Mouse (Mus musculus) midbrain, embryonic 15.5 days (tissue): ENCODE measurements at regions not wholly inside any gene's neighbourhood (a gene's known extent, or its start where the extent isn't known, plus 50 kb on each side); places are given as distances from the start of the nearest gene placed in this dataset.
A peak's percentile ranks its signal among the peaks of the same experiment; 100 is the strongest.

Experiments used
- ATAC-seq: fragments of 200-750 bp; cut with Nextera tagmentation; replicated peaks from 2 replicates; pipeline ENCODE4 v1.8.0; 2017; ENCODE audit warnings: moderate TSS enrichment
- H3K27ac ChIP-seq: fragments of 300-500 bp; sonication (generic); 2 replicates; pipeline ENCODE4 v1.5.1; 2015; ENCODE audit warnings: mild to moderate bottlenecking, inconsistent platforms
- H3K27me3 ChIP-seq: fragments of 300-500 bp; sonication (generic); replicated peaks from 2 replicates; pipeline ENCODE4 v1.6.1; 2015; ENCODE audit warnings: inconsistent platforms
- H3K36me3 ChIP-seq: fragments of 300-500 bp; sonication (generic); replicated peaks from 2 replicates; pipeline ENCODE4 v1.6.1; 2015; ENCODE audit warnings: inconsistent platforms
- H3K4me1 ChIP-seq: fragments of 300-500 bp; sonication (generic); 2 replicates; pipeline ENCODE4 v1.6.1; 2015; ENCODE audit warnings: inconsistent platforms
- H3K4me2 ChIP-seq: fragments of 300-500 bp; sonication (generic); 2 replicates; pipeline ENCODE4 v1.6.1; 2015; ENCODE audit warnings: inconsistent platforms, mild to moderate bottlenecking, moderate library complexity
- H3K4me3 ChIP-seq: fragments of 300-500 bp; sonication (generic); 2 replicates; pipeline ENCODE4 v1.5.1; 2015; ENCODE audit warnings: mild to moderate bottlenecking, inconsistent platforms
- H3K9ac ChIP-seq: fragments of 300-500 bp; sonication (generic); 2 replicates; pipeline ENCODE4 v1.6.1; 2015; ENCODE audit warnings: mild to moderate bottlenecking, inconsistent platforms
- H3K9me3 ChIP-seq: fragments of 300-500 bp; sonication (generic); 2 replicates; pipeline ENCODE4 v1.6.1; 2016; ENCODE audit warnings: inconsistent platforms
- WGBS: fragments of 180-500 bp; shearing (Covaris S2); methylation state at CpG from one replicate; pipeline ENCODE4 v1.1.7; 2015; ENCODE audit warnings: mixed read lengths; 5-methylcytosine and 5-hydroxymethylcytosine counted together

- H3K4me2 ChIP-seq = peak overlapping the region; percentile 33
- no peak overlapping the region for H3K9ac ChIP-seq
- peak overlapping the region; percentile 77 for H3K27ac ChIP-seq
- no peaks in the 10 kb centered on the region for H3K9me3 ChIP-seq
- WGBS = 43% methylated on average over 10 of the region's 10 CpGs
- no peaks in the 10 kb centered on the region for H3K27me3 ChIP-seq
- H3K4me3 ChIP-seq = 0 out of 2 replicates have a peak overlapping the region, but pooled peaks have one; percentile 6
- peak; percentile 87 for ATAC-seq
- H3K4me1 ChIP-seq = peaks cover 24% of the 10 kb centered on the region
- H3K36me3 ChIP-seq = no peaks in the 10 kb centered on the region
Measured at GRCm38 (mm10) chr4:153321085-153321484, 161.5 kb downstream of the Ajap1 start.

- H3K27me3 ChIP-seq = no peaks in the 10 kb centered on the region
- peak; percentile 77 for ATAC-seq
- H3K27ac ChIP-seq = peak overlapping the region; percentile 77
- no peaks in the 10 kb centered on the region for H3K36me3 ChIP-seq
- peaks cover 24% of the 10 kb centered on the region for H3K4me1 ChIP-seq
- H3K9ac ChIP-seq = no peak overlapping the region
- 33% methylated on average over 9 of the region's 9 CpGs for WGBS
- H3K4me3 ChIP-seq = peak overlapping the region; percentile 6; the same call in 1 of the 2 replicates
- no peaks in the 10 kb centered on the region for H3K9me3 ChIP-seq
- peak overlapping the region; percentile 33 for H3K4me2 ChIP-seq
Measured at GRCm38 (mm10) chr4:153320602-153321001, 162.0 kb downstream of the Ajap1 start.

- Histone ChIP-seq H3K9me3 (no peaks in the 10 kb centered on the region), H3K27ac (0 out of 2 replicates have a peak overlapping the region, but pooled peaks have one; percentile 4), H3K9ac (no peak overlapping the region), H3K27me3 (no peaks in the 10 kb centered on the region), H3K4me3 (no peak overlapping the region), H3K4me1 (peaks cover 20% of the 10 kb centered on the region), H3K4me2 (no peak overlapping the region), H3K36me3 (no peaks in the 10 kb centered on the region)
- 62% methylated on average over 16 of the region's 16 CpGs for WGBS
- no peak for ATAC-seq
Measured at GRCm38 (mm10) chr4:153316964-153317724, 165.5 kb downstream of the Ajap1 start.

GRCm38 (mm10) chr4:153316519-153316918 lies 166.1 kb downstream of the Ajap1 start:
- H3K4me3 ChIP-seq = no peak overlapping the region
- no peak for ATAC-seq
- H3K27ac ChIP-seq = 0 out of 2 replicates have a peak overlapping the region, but pooled peaks have one; percentile 4
- H3K4me2 ChIP-seq = no peak overlapping the region
- 79% methylated on average over 4 of the region's 4 CpGs for WGBS
- peaks cover 18% of the 10 kb centered on the region for H3K4me1 ChIP-seq
- no peaks in the 10 kb centered on the region for H3K27me3 ChIP-seq
- no peaks in the 10 kb centered on the region for H3K36me3 ChIP-seq
- H3K9me3 ChIP-seq = no peaks in the 10 kb centered on the region
- H3K9ac ChIP-seq = no peak overlapping the region

GRCm38 (mm10) chr4:153313961-153314360 lies 168.7 kb downstream of the Ajap1 start:
- no peaks in the 10 kb centered on the region for H3K27me3 ChIP-seq
- ATAC-seq = no peak
- H3K9ac ChIP-seq = no peak overlapping the region
- H3K4me2 ChIP-seq = no peak overlapping the region
- H3K36me3 ChIP-seq = no peaks in the 10 kb centered on the region
- H3K27ac ChIP-seq = no peak overlapping the region
- H3K9me3 ChIP-seq = no peaks in the 10 kb centered on the region
- H3K4me1 ChIP-seq = peaks cover 6% of the 10 kb centered on the region
- 91% methylated on average over 12 of the region's 12 CpGs for WGBS
- no peak overlapping the region for H3K4me3 ChIP-seq

GRCm38 (mm10) chr4:153311574-153311973 lies 171.0 kb downstream of the Ajap1 start:
- Histone ChIP-seq H3K9ac (no peak overlapping the region), H3K9me3 (no peaks in the 10 kb centered on the region), H3K27ac (no peak overlapping the region), H3K4me2 (no peak overlapping the region), H3K36me3 (no peaks in the 10 kb centered on the region), H3K27me3 (no peaks in the 10 kb centered on the region), H3K4me1 (peaks cover 1% of the 10 kb centered on the region), H3K4me3 (no peak overlapping the region)
- 67% methylated on average over 5 of the region's 5 CpGs for WGBS
- ATAC-seq = no peak

GRCm38 (mm10) chr4:153310641-153311040 lies 172.0 kb downstream of the Ajap1 start:
- no peak for ATAC-seq
- no peaks in the 10 kb centered on the region for H3K4me1 ChIP-seq
- no peak overlapping the region for H3K9ac ChIP-seq
- no peaks in the 10 kb centered on the region for H3K36me3 ChIP-seq
- H3K4me2 ChIP-seq = no peak overlapping the region
- H3K9me3 ChIP-seq = no peaks in the 10 kb centered on the region
- WGBS = 67% methylated on average over 2 of the region's 2 CpGs
- no peaks in the 10 kb centered on the region for H3K27me3 ChIP-seq
- no peak overlapping the region for H3K4me3 ChIP-seq
- H3K27ac ChIP-seq = no peak overlapping the region

GRCm38 (mm10) chr4:153303521-153303920 lies 179.1 kb downstream of the Ajap1 start:
- no peak for ATAC-seq
- no peak overlapping the region for H3K4me2 ChIP-seq
- H3K27me3 ChIP-seq = no peaks in the 10 kb centered on the region
- 61% methylated on average over 5 of the region's 5 CpGs for WGBS
- no peaks in the 10 kb centered on the region for H3K36me3 ChIP-seq
- no peaks in the 10 kb centered on the region for H3K4me1 ChIP-seq
- H3K27ac ChIP-seq = no peak overlapping the region
- no peak overlapping the region for H3K9ac ChIP-seq
- no peak overlapping the region for H3K4me3 ChIP-seq
- H3K9me3 ChIP-seq = no peaks in the 10 kb centered on the region

GRCm38 (mm10) chr4:153302855-153303254 lies 179.8 kb downstream of the Ajap1 start:
- no peaks in the 10 kb centered on the region for H3K36me3 ChIP-seq
- no peak overlapping the region for H3K4me2 ChIP-seq
- no peaks in the 10 kb centered on the region for H3K4me1 ChIP-seq
- 89% methylated on average over 4 of the region's 4 CpGs for WGBS
- no peaks in the 10 kb centered on the region for H3K9me3 ChIP-seq
- H3K27ac ChIP-seq = no peak overlapping the region
- H3K4me3 ChIP-seq = no peak overlapping the region
- no peak overlapping the region for H3K9ac ChIP-seq
- no peak for ATAC-seq
- H3K27me3 ChIP-seq = no peaks in the 10 kb centered on the region

- no peak overlapping the region for H3K9ac ChIP-seq
- H3K9me3 ChIP-seq = no peaks in the 10 kb centered on the region
- H3K27me3 ChIP-seq = no peaks in the 10 kb centered on the region
- no peak for ATAC-seq
- no peak overlapping the region for H3K4me2 ChIP-seq
- H3K36me3 ChIP-seq = no peaks in the 10 kb centered on the region
- 94% methylated on average over 5 of the region's 5 CpGs for WGBS
- H3K27ac ChIP-seq = no peak overlapping the region
- no peak overlapping the region for H3K4me3 ChIP-seq
- 0 out of 2 replicates have a peak, but pooled peaks cover 5% of the 10 kb centered on the region for H3K4me1 ChIP-seq
Measured at GRCm38 (mm10) chr4:153298277-153298676, 184.3 kb downstream of the Ajap1 start.

GRCm38 (mm10) chr4:153294828-153295227 lies 187.8 kb downstream of the Ajap1 start:
- Histone ChIP-seq H3K27ac (no peak overlapping the region), H3K36me3 (no peaks in the 10 kb centered on the region), H3K4me1 (peaks cover 20% of the 10 kb centered on the region), H3K4me3 (no peak overlapping the region), H3K4me2 (no peak overlapping the region), H3K9me3 (no peaks in the 10 kb centered on the region), H3K27me3 (0 out of 2 replicates have a peak, but pooled peaks cover 2% of the 10 kb centered on the region), H3K9ac (no peak overlapping the region)
- 18% methylated on average over 6 of the region's 6 CpGs for WGBS
- ATAC-seq = no peak

GRCm38 (mm10) chr4:153293137-153293536 lies 189.5 kb downstream of the Ajap1 start:
- Histone ChIP-seq H3K27me3 (0 out of 2 replicates have a peak, but pooled peaks cover 2% of the 10 kb centered on the region), H3K4me3 (no peak overlapping the region), H3K27ac (0 out of 2 replicates have a peak overlapping the region, but pooled peaks have one; percentile 29), H3K4me2 (no peak overlapping the region), H3K9ac (no peak overlapping the region), H3K36me3 (no peaks in the 10 kb centered on the region), H3K9me3 (no peaks in the 10 kb centered on the region), H3K4me1 (peaks cover 20% of the 10 kb centered on the region)
- no peak for ATAC-seq
- 34% methylated on average over 3 of the region's 3 CpGs for WGBS

GRCm38 (mm10) chr4:153288362-153288761 lies 194.2 kb downstream of the Ajap1 start:
- no peaks in the 10 kb centered on the region for H3K36me3 ChIP-seq
- 79% methylated on average over 8 of the region's 8 CpGs for WGBS
- H3K9ac ChIP-seq = no peak overlapping the region
- 0 out of 2 replicates have a peak, but pooled peaks cover 2% of the 10 kb centered on the region for H3K27me3 ChIP-seq
- no peak for ATAC-seq
- H3K4me2 ChIP-seq = no peak overlapping the region
- no peak overlapping the region for H3K4me3 ChIP-seq
- H3K4me1 ChIP-seq = peaks cover 15% of the 10 kb centered on the region
- no peaks in the 10 kb centered on the region for H3K9me3 ChIP-seq
- H3K27ac ChIP-seq = no peak overlapping the region
